Mouse (Mus musculus) ES-Bruce4 (cell line): Measurements from ENCODE around the gene Fam204a.

Experiments
- CTCF ChIP-seq: IDR thresholded peaks from one replicate; pipeline ENCODE4 v1.8.1; 2011; ENCODE audit warnings: low read depth, low read length
- POLR2A ChIP-seq: IDR thresholded peaks from one replicate; pipeline ENCODE4 v1.8.1; 2011; ENCODE audit warnings: low read length; ENCODE audit not compliant: insufficient read depth

GRCm38 (mm10) chr19:60153096-60153495 is 73.4 kb downstream of the Fam204a start:
- no peak for TF ChIP-seq POLR2A
- TF ChIP-seq CTCF, result no peak
